Mouse (Mus musculus) megakaryocyte, embryonic 14.5 days (primary cell): Measurements from ENCODE around the gene Nr1h3.
"Not testable (repeated sequence)": the region's sequence is repeated elsewhere in the genome, so short reads cannot be mapped to it uniquely, and the experiment has no call there.

Experiments used
- FLI1 ChIP-seq: IDR thresholded peaks from 2 replicates; pipeline ENCODE4 v1.6.1; 2012; ENCODE audit warnings: low read length, inconsistent platforms, mixed read lengths
- GATA1 ChIP-seq: IDR thresholded peaks from 3 replicates; pipeline ENCODE4 v1.6.1; 2012; ENCODE audit warnings: mixed read lengths, low read length, inconsistent platforms, borderline replicate concordance

DNA sequence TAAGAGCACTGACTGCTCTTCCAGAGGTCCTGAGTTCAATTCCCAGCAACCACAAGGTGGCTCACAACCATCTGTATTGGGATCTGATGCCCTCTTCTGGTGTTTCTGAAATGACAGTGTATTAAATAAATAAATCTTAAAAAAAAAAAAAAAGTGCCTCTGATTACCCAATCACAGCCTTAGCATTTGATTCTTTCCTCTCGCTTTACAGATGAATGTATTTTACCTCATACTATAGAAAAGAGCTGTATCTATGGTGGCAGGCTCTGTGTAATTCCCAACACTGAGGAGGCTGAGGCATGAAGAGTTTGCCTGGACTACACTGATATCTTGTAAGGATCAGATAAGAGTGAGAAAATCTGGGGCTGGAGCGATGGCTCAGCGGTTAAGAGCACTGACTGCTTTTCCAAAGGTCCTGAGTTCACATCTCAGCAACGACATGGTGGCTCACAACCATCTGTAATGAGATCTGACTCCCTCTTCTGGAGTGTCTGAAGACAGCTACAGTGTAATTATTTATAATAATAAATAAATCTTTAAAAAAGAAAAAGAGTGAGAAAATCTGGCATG lies 35.0 kb upstream of the Nr1h3 start:
- not testable (repeated sequence) for TF ChIP-seq FLI1, GATA1
